Mouse (Mus musculus) ES-CJ7 (cell line): Measurements from ENCODE around the gene Ralgapa2.
A peak's percentile ranks its signal among the peaks of the same experiment; 100 is the strongest.

Experiments
- DNase-seq: peaks from one replicate; pipeline ENCODE4 v3.0.0; 2011; ENCODE audit warnings: low read depth, low spot score

The Ralgapa2 gene

GRCm38 (mm10) chr2:146307060-146307459 is 205.1 kb downstream of the Ralgapa2 start:
- no peak for DNase-seq

GRCm38 (mm10) chr2:146302094-146302699 is 209.9 kb downstream of the Ralgapa2 start:
- DNase-seq = peak; percentile 94

- DNase-seq = no peak
Observed at GRCm38 (mm10) chr2:146300500-146301020, 211.6 kb downstream of the Ralgapa2 start.

DNA sequence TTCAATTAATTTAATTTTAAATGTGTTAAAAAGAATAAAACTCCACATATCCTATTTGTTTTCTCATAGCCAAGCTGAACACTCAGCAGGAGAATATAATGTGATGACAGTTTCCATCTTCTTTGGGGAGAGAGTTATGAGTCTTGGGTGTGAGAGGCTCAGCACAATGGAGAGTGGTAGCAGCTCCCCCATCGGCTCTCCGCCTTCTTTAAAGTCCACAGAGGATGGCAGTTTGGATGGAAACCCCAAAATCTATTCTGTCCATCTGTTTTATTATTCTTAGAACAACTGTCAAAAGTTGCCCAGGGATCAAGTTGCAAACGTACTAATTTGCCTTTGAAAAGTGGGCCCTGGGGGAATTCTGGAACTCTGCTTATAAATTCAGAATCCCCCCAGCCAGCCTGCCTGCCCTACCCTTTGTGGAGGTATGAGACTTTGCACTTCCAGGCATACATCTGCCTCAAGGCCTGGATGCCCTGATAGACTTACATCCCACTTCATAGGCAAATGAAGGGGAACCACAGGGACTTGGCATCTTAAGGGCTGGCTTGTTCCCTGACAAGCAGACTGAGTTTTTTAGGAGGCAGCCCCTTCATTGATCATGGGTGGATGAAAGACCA is 212.2 kb downstream of the Ralgapa2 start:
- peak; percentile 55 for DNase-seq

GRCm38 (mm10) chr2:146293538-146293937 is 218.6 kb downstream of the Ralgapa2 start:
- DNase-seq = no peak

DNA sequence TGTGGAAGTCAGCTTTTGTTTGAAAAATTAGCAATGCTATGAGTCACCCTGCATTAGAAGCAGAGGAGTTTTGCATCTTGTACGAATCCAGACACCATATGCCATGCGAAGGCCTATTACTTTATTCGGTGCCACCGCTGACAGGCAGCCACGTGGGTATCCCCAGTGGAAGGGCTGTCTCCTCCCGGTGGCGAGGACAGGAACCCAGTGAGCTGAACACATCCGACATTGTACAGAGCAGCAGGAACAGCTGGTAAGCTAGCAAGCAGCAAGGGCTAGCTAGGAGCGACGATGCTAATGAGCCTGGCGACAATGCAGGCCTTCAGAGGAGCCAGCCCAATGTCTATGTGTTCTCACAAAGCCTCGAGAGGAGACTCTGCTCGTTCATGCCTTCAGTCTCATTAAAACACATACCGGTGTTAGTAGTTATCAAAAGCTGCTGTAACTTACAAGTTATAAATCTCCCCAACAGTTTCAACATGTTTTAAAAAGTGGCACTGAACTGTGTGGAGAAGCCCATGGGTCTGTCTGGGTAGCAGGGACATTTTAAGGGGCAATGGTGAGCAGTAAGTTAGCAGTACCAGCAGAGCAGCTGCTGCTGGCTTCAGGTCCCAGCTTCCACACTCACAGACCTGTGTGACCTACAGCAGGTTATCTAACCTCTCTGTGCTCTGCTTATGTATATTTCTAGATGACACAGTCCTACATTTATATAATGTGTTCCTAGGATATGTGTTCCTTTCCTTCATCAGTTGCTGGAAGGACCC is 221.1 kb downstream of the Ralgapa2 start:
- peak; percentile 29 for DNase-seq

DNA sequence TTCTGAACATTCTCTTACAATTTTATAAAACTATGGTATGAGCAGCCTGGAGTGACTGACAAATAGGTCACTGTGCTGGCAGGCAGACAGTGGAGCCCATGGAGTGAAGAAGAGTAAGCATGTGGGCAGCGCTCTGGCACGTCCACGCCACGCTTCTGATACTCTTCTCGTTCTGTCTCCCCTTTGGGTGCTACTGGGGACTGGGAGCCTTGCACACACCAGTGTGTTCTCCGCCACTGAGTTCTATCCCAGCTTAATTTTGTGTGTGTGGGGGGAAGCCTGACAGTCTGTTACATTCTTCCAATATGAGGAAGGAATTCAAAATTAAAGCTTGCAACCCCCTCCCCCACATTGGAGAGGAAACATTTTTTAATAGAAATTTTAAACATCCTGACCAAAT is 221.8 kb downstream of the Ralgapa2 start:
- DNase-seq = no peak

GRCm38 (mm10) chr2:146289394-146289793 is 222.8 kb downstream of the Ralgapa2 start:
- no peak for DNase-seq

- no peak for DNase-seq
Observed at GRCm38 (mm10) chr2:146288326-146288725, 223.8 kb downstream of the Ralgapa2 start.

- no peak for DNase-seq
Observed at GRCm38 (mm10) chr2:146287531-146287930, 224.6 kb downstream of the Ralgapa2 start.

GRCm38 (mm10) chr2:146281346-146281745 is 230.8 kb downstream of the Ralgapa2 start:
- no peak for DNase-seq

- no peak for DNase-seq
Observed at GRCm38 (mm10) chr2:146280921-146281274, 231.2 kb downstream of the Ralgapa2 start.

- DNase-seq = no peak
Observed at GRCm38 (mm10) chr2:146280221-146280920, 231.8 kb downstream of the Ralgapa2 start.

- DNase-seq = no peak
Observed at GRCm38 (mm10) chr2:146279430-146280220, 232.5 kb downstream of the Ralgapa2 start.

DNA sequence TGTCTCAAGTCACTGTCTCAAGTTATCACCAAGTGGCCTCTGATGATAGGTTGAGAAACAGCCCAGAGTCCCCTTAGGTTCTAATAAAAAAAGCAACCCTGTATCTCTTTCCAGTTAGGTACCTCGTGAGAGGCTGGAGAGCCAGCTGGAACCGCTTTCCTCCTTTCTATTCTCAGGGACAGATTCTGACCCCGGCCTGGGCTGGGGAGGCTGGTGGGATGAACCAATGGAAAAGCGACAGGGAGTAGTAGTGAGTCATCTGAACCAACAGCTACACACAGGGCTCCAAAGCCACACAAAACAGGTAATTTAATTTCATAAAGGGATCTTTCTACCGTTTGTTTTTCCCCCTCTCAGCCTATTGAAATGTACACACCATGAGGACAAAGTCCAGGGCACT is 233.8 kb downstream of the Ralgapa2 start:
- no peak for DNase-seq

- no peak for DNase-seq
Observed at GRCm38 (mm10) chr2:146266539-146266938, 245.6 kb downstream of the Ralgapa2 start.

GRCm38 (mm10) chr2:146265045-146265444 is 247.1 kb downstream of the Ralgapa2 start:
- no peak for DNase-seq

DNA sequence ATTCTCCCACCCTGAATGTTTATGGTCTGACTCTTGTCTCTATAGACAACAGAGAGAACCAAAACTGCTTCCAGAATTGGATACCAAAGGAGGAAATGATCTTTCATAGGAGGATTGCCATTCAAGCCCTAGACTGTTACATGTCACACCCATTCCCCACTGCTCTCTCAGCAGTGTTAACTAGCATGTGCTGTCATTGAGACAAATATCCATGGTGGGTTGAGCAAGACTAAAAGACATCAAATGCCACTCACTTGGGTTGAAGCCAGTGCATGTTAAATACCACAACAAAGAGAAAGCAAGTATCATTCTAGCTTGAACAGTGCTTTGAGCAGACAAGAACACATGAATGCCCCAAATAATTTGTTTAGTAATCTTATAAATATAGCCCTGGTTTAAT is 249.2 kb downstream of the Ralgapa2 start:
- DNase-seq = no peak

DNA sequence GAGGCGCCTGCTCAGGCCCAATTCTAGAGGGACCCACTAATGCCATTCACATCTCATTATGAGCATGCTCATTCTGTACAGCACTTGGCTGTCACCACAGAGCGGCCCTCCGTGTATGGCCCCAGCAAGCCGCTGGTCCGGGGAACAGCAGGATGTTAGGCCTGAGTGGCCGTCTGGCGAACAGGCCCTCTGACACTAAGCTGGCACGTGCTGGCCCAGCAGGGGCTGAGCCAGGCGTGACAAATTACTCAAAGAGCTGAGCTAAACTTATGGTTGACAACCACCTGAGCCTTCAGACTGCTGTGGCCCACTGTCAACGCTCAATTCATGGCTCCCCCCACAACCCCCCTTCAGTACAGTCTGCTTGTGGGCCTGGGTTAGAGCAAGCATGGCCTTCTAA is 249.9 kb downstream of the Ralgapa2 start:
- DNase-seq = no peak

GRCm38 (mm10) chr2:146261146-146261545 is 251.0 kb downstream of the Ralgapa2 start:
- DNase-seq = no peak
